Mouse (Mus musculus): ENCODE results near the gene Dip2b.

GRCm38 (mm10) chr15:100182526-100183280 lies 144.2 kb downstream of the Dip2b start:
- TF ChIP-seq CTCF (IDR thresholded peaks at IDR 0.05; ENCODE audit: control insufficient read depth, insufficient read depth, insufficient read length): no peak
- TF ChIP-seq MYOD1 (IDR thresholded peaks at IDR 0.05; ENCODE audit: control insufficient read depth, insufficient read length, low read depth): no peak
- TF ChIP-seq USF1 (IDR thresholded peaks at IDR 0.05; ENCODE audit: low read depth): no peak
- no peak for TF ChIP-seq MAX (IDR thresholded peaks at IDR 0.05)
- TF ChIP-seq MYOG (IDR thresholded peaks at IDR 0.05; ENCODE audit: control insufficient read depth, extremely low read depth, insufficient read length): no peak
